Mouse (Mus musculus) induced T-regulatory cell, adult 2 months (primary cell): ENCODE data around the gene Prpf8.

ENCODE experiments used
- DNase-seq: peaks from one replicate; pipeline ENCODE4 v3.0.0-alpha.2; 2012; ENCODE audit warnings: low read depth

Prpf8 gene

DNA sequence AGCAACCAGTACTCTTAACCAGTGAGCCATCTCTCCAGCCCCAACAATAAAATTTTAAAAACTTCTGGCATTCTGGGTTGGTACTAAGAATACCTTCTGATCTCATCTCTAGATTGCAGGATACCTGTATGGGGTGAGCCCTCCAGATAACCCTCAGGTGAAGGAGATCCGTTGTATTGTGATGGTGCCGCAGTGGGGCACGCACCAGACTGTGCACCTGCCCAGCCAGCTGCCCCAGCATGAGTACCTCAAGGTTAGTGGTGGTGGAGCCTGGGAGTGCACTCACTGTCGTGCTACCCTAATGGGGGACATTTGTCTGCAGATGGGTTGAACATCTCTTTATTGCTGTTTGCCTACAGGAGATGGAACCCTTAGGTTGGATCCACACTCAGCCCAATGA is 21.5 kb downstream of the Prpf8 start:
- no peak for DNase-seq

DNA sequence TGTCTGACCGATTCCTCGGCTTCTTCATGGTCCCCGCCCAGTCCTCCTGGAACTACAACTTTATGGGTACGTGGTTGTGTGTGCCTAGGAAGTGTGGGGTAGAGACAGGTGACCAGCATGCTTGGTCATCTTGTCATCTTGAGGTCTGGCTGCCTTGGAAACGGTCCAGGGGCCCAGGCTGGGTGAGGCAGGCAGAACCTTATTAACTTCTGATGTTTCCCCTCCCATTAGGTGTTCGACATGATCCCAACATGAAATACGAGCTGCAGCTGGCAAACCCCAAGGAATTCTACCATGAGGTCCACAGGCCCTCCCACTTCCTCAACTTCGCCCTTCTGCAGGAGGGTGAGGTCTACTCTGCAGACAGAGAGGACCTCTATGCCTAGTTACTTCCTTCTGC is 22.3 kb downstream of the Prpf8 start:
- DNase-seq: no peak

DNA sequence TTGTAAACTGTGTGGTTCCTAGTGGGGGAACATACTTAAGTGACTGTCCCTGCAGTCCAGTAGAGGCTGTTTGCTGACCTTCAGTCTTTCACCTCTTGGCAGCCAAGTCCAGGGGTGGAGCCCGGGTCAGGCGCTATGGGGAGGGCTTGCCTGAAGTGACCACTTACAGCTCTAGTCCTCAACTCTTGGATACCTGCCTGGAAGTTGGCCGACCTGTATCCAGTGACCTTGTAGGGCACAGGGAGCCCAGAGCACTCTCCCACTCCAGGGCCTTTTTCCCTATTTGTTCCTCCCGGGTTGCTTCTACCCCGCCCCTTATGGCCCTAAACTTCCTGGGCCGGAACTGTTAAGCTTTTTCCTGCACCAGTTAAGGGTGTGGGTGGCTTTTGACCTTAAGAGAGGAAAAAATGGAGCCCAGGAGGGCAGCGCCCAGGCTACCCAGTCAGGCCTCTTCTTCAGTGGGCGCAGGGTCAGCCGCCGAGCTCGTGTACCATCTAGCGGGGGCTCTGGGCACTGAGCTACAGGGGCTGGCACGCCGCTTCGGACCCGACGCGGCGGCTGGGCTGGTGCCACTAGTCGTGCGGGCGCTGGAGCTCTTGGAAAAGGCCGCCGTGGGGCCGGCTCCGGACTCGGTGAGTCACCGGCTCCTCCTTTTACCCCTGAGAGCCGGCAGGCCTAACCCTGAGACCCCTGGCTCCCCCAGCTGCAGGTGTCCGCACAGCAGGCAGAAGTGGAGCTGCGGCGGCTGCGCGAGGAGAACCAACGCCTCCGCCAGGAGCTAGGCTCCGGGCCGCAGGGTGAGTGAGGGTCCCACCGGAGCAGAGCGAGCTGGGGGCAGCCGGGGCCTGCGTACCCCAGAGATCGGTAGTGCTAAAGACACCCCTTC is 23.4 kb downstream of the Prpf8 start, which contains the start of gene Rilp:
Rilp (plus strand) TSS at position 354 of the 886 bp plus-strand sequence.
- no peak for DNase-seq

DNA sequence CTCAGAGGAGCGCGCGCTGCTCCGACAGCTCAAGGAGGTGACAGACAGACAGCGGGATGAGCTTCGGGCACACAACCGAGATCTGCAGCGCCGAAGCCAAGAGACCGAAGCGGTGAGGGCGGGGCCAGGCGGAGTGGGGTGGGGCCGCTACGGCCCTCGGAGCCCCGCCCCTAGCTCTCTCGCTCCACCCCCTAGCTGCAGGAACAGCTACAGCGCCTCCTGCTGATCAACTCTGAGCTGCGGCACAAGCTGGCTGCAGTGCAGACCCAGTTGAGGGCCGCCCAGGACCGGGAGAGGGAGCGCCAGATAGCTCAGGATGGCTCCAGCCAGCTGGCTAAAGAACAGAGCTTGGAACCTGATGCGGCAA is 24.0 kb downstream of the Prpf8 start:
- peak; percentile 95 for DNase-seq

DNA sequence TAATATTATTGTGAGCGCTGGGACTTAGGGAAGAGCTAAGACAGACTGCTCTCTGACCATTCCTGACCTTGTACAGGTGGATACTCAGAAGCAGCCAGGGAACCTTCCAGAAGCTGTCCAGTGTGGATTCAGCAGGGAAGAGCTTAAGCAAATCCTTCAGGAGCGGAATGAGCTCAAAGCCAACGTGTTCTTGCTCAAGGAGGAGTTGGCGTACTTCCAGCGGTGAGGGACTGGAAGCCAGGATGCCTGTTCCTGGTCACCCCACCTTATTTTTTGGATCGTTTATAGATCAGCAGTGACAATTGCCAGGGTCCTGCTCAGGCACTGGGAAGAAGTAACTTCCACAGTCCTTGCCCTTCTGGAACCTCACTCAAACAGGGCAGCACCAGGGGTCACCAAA is 24.6 kb downstream of the Prpf8 start:
- no peak for DNase-seq

DNA sequence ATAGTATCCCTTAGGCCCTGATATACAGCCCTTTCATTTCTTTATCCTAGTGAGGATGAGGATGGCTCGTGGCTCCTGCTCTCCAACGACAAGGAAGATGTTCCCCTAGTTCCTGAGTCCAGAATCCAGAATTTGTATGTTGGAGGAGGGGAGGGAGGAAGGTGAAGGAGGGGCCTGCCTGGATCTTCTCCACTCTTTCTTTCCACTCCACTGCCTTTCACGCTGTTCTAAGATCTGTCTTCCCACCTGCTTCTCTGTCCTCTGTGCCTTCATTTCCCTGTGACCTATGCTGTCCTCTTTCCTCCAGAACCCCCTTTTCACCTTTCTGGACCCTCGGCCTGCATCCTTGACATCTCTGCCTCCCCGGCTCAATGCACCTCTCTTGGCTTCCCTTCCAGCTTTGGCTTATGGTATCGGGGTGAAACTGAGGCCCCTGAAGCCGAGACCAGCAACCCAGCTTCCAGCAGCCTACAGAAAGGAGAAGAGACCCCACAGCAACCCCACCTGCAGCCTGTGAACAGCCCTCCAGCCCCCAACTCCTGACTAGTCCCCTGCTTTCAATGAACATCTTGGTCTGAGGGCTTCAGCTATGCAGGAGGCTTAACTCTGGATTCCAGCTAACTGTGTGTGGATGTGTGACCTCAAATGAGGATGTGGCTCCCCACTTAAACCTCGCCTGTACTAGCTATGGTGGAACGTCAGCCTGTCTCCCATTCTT is 25.8 kb downstream of the Prpf8 start:
- DNase-seq: no peak

DNA sequence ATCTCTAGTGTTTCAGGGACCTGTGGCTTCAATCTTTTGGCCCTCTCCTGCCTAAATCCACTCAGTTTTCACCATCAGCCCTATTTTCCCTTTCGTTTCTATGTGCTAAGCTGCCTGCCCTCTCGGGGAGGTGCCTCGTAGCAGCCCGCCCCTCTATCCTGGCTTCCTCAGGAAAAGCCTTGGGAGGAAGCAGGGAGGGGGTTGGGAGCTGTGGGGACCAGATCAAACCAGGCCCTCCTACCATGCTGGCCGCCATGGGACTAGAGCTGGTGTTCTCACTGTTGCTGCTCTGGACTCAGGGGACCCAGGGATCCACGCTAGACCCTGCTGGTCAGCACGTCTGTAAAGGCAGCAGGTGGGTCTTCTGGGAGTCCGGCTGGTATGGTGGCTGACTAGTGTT is 26.7 kb downstream of the Prpf8 start, which contains the start of gene Scarf1:
Scarf1 (plus strand) TSS at position 205 of the 400 bp plus-strand sequence.
- DNase-seq: no peak

DNA sequence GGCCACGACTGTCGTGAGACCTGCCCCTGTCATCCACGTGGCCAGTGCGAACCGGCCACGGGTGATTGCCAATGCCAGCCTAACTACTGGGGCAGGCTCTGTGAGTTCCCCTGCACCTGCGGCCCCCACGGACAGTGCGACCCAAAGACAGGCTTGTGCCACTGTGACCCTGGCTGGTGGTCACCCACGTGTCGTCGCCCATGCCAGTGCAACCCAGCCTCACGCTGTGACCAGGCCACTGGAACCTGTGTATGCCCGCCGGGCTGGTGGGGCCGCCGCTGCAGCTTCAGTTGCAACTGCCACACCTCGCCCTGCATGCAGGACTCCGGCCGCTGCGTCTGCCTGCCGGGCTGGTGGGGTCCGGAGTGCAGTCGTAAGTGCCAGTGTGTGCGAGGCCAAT is 28.6 kb downstream of the Prpf8 start:
- DNase-seq: no peak

DNA sequence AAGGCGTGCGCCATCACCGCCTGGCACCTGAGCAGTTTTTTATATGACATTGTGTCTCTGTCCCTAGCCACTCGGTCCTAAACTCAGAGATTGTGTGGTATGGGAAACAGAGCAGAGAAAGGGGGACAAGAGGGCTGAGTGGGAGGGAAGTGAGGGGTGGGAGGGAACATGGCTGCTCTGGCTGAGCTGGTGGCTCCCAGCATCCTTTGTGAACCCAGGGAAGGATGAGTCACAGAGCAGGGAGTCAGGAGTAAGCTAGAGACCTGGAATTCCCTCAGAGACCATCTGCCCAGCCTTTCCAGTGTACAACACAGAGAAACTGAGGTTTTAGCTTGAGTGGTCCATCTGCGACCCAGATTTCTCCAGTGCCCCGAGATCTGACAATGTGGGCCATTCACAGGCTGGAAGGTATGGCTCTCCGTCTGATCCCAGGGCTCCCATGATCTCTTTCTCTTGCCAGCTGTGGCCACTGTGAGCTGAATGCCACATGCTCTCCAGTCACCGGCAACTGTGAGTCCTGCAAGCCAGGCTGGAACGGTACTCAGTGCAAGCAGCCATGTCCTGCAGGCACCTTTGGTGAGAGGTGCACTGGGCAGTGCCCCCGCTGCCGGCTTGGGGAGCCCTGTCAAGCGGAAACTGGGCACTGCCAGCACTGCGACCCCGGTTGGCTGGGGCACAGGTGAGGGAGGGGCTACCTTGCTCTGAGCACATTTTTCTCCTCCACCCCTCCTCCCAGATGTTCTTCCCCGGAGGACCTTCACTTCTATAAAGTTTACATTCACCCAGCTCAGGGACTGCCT is 33.4 kb downstream of the Prpf8 start:
- DNase-seq: no peak

DNA sequence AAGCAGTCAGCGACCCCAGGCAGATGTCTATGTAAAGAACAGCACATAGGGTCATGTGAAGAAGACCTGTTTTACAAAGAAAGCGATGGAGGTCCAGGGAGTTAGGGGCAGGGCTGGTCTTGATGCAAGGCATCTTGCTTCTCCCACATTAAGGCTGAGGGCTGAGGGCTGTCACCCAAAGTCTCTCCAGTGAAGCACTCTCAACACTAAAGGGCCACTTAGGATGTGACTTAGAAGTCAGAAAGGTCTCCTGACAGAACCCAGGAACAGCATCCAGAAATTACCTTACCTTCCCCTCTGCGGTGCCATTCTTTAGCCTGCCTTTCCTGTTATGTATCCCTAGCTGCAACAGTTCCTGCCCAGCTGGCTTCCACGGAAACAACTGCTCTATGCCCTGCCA is 35.0 kb downstream of the Prpf8 start:
- no peak for DNase-seq

DNA sequence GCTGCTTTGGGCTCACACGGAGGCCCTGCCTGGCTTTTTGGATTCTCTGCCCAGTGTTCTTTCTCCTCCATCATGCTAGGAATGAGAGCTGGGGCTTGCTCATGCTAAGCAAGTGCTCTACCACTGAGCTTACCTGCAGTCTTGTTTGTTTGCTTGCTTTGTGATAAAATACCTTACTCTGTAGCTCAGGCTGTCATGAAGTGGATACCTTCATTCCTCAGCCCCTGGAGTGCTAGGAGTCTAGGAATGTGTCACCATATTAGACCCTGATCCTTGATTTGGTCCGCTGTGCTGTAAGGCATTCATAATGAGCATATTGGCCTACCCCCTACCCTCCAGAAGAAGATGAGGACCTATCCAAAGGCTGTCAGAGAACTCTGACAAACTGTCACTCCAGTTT is 36.2 kb downstream of the Prpf8 start:
- DNase-seq: no peak

DNA sequence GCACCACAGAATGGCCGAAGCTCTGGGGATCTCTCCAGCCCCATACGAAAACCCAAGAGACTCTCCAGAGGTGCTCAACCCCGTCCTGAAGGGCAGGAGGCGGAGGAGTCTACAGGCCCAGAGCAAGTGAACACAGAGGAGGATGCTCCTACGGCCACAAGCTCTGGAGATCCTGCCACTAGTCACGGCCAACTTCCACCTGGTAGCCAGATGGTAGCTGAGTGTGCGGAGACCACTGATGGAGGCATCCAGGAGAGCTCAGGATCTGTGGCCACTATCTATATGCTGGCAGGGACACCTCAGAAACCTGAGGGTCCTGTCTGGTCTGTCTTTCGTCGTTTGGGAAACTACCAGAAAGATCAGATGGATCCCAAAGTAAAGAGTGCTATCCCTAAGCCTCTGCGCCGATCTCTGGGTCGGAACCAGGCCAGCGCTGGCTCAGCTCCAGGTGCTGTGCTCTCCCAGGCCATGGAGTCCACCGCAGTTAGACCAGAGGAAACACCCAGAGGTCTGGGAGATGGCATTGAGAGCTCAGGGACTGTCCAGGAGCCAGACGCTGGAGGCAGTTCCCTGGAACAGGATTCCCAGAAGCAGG is 39.0 kb downstream of the Prpf8 start:
- no peak for DNase-seq

DNA sequence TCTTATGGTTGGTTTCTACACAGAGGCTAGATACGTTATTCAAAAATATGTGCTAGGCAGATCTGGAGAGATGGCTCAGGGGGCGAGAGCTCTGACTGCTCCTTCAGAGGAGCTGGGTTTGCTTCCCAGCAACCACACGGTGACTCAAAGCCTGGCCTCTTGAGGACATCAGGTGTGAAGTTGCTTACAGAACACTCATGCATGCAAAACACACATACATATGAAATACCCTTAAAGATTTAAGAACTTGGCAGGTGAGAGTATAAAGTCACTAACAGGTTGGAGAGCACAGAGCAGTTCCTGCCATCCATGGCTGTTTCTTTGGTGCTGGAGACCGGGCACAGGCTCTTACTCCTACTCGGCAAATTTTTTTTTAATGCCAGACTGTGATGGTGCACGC is 40.3 kb downstream of the Prpf8 start:
- no peak for DNase-seq

DNA sequence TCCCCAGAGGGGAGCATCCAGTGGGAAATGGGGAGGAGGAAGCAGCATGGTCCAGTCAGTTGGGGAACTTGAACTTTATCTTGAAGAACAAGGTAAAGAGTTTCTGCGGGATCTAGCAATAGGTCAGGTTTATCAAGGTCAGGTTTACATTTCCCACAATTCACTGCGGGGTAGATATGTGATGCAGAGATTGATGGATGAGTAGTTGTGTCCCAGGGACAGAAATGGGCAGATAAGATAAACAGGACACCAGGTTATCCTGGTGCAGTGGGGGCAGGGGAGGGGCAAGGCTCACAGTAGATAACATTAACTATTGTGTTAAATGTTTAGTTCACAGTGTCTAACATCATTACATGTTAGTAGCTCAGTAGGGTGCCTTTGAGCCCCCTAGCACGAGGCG is 43.2 kb downstream of the Prpf8 start:
- DNase-seq: no peak

DNA sequence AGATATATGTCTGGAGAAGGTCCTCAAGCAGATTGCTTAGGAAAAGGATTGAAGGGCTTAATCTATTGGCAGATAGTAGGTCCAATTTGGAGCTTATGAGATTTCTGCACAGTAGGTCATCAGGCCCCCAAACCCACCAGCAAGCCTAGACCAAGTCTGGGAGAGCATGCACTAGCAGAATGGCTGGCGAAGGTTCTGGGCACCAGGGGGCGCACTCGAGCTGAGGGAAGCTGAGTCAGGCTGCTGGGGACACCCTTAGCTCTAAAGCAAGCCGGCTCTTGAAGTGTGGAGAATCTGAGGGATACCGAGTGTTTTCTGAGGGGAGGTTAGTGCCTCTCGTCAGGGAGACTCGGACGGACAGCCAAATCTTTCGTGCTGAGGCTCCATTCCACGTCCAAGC is 43.7 kb downstream of the Prpf8 start:
- DNase-seq: peak; percentile 95

DNA sequence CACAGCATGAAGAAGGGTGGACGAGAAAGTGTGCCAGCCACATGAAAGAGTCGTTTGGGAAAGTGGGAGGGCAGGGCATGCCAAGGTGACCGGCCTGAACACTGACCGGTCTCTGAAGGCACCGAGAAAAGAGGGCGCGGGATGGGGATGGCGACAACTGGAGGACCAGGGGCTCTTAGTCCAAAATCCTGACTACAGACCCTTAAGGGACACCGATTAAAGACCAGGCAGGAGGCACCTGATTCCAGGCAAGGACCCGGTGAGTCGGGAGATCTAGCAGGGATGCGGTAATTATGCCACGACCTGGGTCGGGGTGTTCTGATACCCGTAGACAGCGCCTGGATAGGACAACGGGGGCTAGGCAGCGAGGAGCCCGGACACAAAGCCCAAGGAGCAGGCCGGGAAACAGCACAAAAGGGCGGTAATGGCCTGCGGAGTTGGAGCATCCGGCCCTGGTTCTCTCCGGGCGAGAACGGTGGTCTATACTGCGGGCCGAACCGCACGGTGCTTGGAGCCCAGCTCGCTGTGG is 44.3 kb downstream of the Prpf8 start:
- DNase-seq: no peak

DNA sequence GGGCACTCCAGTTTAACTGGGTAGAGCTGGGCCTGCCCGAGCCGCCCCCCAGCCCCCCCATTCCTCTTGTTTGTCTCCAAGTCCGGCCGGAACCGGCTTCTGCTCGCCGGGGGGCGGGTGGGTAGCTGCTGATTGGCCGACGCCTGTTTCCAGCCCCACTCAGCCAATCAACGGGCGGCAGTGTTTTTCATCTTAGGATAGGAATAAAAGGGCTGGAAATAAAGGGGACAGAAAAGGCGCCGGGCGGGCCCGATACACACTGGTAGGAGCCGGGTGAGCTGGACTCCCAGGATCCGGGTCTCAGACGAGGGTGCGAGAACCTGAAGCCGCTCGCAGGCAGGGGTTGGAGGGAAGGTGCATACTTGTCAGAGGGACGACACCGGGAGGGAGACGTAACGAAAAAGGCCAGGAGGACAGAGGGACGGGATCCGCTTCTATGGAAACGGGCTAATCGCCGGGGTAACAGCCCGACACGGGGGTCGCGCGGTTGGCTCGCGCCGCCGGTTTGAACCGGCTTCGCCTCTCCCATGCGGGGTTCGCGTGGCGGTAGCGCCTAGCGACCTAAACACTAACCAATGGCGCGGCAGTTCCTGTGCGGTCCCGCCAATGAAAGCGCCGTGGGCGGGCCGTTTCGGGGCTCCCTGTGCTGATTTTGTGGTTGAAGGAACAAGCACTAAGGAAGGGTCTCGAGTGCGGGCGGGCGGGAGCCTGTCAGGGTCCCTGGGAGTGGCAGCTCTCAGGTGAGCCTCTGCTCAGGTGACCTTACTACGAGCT is 45.0 kb downstream of the Prpf8 start, which contains the start of gene Slc43a2:
Slc43a2 (plus strand) TSS at position 226 of the 774 bp plus-strand sequence.
- DNase-seq: peak; percentile 94

DNA sequence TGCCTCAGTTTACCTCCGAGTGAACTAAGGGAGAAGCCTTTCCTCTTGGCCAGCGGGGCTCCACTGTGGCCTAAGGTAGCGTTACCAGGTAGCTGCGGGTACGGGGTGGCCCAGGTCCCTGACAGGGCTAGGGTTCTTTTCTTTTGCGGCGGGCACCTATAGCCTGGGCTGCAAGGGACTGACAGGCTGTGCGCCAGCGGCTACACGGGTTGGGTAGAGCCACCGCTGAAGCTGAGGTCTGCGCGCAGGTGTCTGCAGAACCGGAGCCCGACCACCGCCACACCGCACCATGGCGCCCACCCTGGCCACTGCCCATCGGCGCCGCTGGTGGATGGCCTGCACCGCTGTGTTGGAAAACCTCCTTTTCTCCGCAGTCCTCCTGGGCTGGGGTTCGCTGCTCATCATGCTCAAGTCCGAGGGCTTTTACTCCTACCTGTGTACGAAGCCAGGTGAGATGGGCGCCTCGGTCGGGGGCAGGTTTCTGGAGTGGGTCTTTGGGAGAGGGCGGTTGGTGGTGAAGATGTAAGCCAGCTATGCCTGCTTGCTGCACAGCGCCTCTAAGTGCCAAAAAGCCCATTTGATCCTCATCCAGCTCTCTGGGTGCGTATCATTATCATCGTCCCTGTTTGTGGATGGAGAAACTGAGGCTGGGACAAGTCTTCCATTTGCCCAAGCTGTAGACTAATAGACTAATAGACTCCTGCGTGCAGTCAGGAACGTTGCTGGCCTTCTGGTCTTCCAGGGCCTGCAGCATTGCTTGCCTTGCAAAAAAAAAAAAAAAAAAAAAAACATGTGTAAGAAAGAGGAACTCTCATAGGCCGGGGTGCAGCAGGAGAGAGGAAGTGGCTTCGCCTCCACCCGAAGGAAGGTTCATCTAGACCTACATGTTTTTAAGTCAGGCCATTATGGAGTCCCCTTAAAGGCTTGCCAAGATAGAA is 46.0 kb downstream of the Prpf8 start:
- peak; percentile 85 for DNase-seq

DNA sequence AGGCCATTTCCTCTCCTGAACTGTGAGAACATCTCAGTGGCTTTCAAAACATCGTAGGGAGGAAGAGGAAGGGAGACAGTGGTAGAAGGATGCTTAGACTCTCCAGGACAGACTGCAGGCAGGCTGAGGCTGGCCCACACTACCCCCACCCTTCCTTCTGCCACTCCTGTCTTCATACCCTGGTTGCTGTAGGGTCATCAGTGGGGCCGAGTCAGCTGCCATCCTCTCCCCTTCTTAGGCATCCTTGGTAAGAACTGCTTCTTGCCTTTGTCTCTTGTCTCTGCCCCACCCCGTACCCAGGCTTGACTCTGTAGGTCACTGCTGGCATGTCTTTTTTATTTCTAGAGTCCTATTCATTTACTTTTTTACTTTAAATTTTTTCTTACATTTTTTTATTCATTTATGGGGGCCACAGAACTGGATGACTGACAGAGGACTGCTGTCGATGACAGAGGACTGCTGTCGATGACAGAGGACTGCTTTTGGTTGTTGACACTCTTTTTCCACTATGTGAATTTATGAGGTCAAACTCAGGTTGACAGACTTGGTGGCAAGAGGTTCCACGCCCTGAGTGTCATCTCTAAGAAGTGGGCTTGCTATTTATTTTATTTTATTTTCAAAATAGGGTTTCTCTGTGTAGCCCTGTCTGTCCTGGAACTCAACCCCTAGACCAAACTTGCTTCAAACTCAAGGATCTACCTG is 46.8 kb downstream of the Prpf8 start:
- DNase-seq: peak; percentile 72
